Mouse (Mus musculus) liver, embryonic 14 days (tissue): Measurements from ENCODE around the gene Cyp20a1. TPM values are rescaled to one million over a fixed set of nuclear protein-coding genes. Genes with fewer than 3 reads are reported as not detected.

Experiments used
- polyA plus RNA-seq: library from polyadenylated mRNA; depleted of rRNA; stranded (reverse); fragments of >200 nt; gene quantifications from 2 replicates; pipeline ENCODE4 v1.2.3, GENCODE M21; 2012; rRNA removed

Gene Cyp20a1
- polyA plus RNA-seq = 8.9 and 10.4 TPM in 2 replicates

GRCm38 (mm10) chr1:60342808-60343629, at the start of gene Cyp20a1:
Cyp20a1 (plus strand) TSS chr1:60343323.

GRCm38 (mm10) chr1:60409168-60409828, 66.2 kb downstream of the Cyp20a1 start, which contains the start of gene Abi2:
Abi2 (plus strand) TSS chr1:60409619.

Other genes starting within 250 kb of the Cyp20a1 start
- gene Carf, start 245.1 kb upstream of the Cyp20a1 start, polyA plus RNA-seq = 1.6 and 1.8 TPM in 2 replicates
- gene Wdr12, start 244.7 kb upstream of the Cyp20a1 start, polyA plus RNA-seq = 15.9 and 18.8 TPM in 2 replicates
- gene Nbeal1, start 162.7 kb upstream of the Cyp20a1 start, polyA plus RNA-seq = 0.77 and 0.80 TPM in 2 replicates
- gene Abi2, start 66.3 kb downstream of the Cyp20a1 start, polyA plus RNA-seq = 2.1 and 2.4 TPM in 2 replicates
- 12.7 and 13.2 TPM in 2 replicates for gene Raph1, start 223.8 kb downstream of the Cyp20a1 start, polyA plus RNA-seq